Mouse (Mus musculus) lung, embryonic 16.5 days (tissue): ENCODE results near the gene Arhgap6. TPM values are rescaled to one million over a fixed set of nuclear protein-coding genes. Genes with fewer than 3 reads are reported as not detected.
"Not testable (repeated sequence)": the region's sequence is repeated elsewhere in the genome, so short reads cannot be mapped to it uniquely, and the experiment has no call there.

Experiments used
- ATAC-seq: fragments of 200-750 bp; cut with Nextera tagmentation; 2 replicates; pipeline ENCODE4 v1.8.0; 2017; ENCODE audit warnings: low read depth, mild to moderate bottlenecking, moderate library complexity
- H3K27ac ChIP-seq: fragments of 300-500 bp; sonication (generic); 2 replicates; pipeline ENCODE4 v1.5.1; 2014; ENCODE audit warnings: mild to moderate bottlenecking, control low read depth, low read length
- H3K27me3 ChIP-seq: fragments of 300-500 bp; sonication (generic); 2 replicates; pipeline ENCODE4 v1.6.1; 2014; ENCODE audit warnings: low read depth, low read length, mixed read lengths; ENCODE audit not compliant: control insufficient read depth, insufficient read depth
- H3K36me3 ChIP-seq: fragments of 300-500 bp; sonication (generic); 2 replicates; pipeline ENCODE4 v1.6.1; 2014; ENCODE audit warnings: low read length; ENCODE audit not compliant: control insufficient read depth, insufficient read depth
- H3K4me1 ChIP-seq: fragments of 300-500 bp; sonication (generic); replicated peaks from 2 replicates; pipeline ENCODE4 v1.6.1; 2014; ENCODE audit warnings: low read length, mixed read lengths; ENCODE audit not compliant: control insufficient read depth, insufficient read depth
- H3K4me2 ChIP-seq: fragments of 300-500 bp; sonication (generic); 2 replicates; pipeline ENCODE4 v1.6.1; 2014; ENCODE audit warnings: low read depth, low read length, control low read depth
- H3K4me3 ChIP-seq: fragments of 300-500 bp; sonication (generic); 2 replicates; pipeline ENCODE4 v1.5.1; 2014; ENCODE audit warnings: mild to moderate bottlenecking, low read length, control low read depth
- H3K9ac ChIP-seq: fragments of 300-500 bp; sonication (generic); 2 replicates; pipeline ENCODE4 v1.6.1; 2014; ENCODE audit warnings: low read length, control low read depth
- H3K9me3 ChIP-seq: fragments of 300-500 bp; sonication (generic); 2 replicates; pipeline ENCODE4 v1.6.1; 2016; ENCODE audit warnings: low read length; ENCODE audit not compliant: control insufficient read depth
- WGBS: fragments of 180-500 bp; shearing (Covaris S2); extraction: QIAGEN DNeasy Blood & Tissue Kit; methylation state at CpG from one replicate; pipeline ENCODE4 v1.1.7; 2014; 5-methylcytosine and 5-hydroxymethylcytosine counted together
- polyA plus RNA-seq: library from polyadenylated mRNA; unstranded; fragments of >200 nt; fragmentation: Nextera tagmentation; extraction: Ambion mirVana; gene quantifications from 2 replicates; pipeline ENCODE4 v1.2.1, GENCODE M21; 2015

Arhgap6 gene
- polyA plus RNA-seq, 1 experiment from 2014 or later: 13.7 TPM

GRCm38 (mm10) chrX:169302271-169303045 is 507.6 kb downstream of the Arhgap6 start:
- WGBS: 49% methylated on average over 26 of the region's 26 CpGs
- no peaks in the 10 kb centered on the region for H3K4me1 ChIP-seq
- H3K27me3 ChIP-seq: no peaks in the 10 kb centered on the region
- no peak overlapping the region; the same call in 1 of the 2 replicates for H3K27ac ChIP-seq
- no peaks in the 10 kb centered on the region for H3K36me3 ChIP-seq
- H3K9me3 ChIP-seq: no peaks in the 10 kb centered on the region
- H3K4me3 ChIP-seq: no peak overlapping the region
- no peak overlapping the region for H3K9ac ChIP-seq
- no peak overlapping the region for H3K4me2 ChIP-seq
- ATAC-seq: no peak; the same call in 1 of the 2 replicates

DNA sequence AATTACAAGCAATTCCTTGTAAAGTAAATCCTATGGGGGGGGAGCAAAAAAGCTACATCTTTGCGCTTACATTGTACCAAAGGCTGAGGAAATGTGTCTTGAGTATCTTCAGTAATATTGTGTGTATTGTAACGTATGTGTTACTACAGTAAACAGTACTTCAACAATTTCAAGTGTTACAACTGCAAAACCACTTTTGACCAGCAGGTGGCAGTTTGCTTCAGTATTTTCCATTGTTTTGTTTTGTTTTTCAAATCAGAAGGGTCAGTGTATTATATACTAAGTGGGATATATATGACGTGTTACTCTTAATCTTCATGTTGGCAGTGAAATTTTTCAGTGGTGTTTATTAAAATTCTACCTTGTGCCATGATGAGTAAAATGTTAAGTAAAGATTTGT is 509.0 kb downstream of the Arhgap6 start:
- 43% methylated on average over 3 of the region's 3 CpGs for WGBS
- no peaks in the 10 kb centered on the region for H3K27me3 ChIP-seq
- ATAC-seq: no peak
- H3K4me3 ChIP-seq: no peak overlapping the region
- H3K36me3 ChIP-seq: no peaks in the 10 kb centered on the region
- H3K4me2 ChIP-seq: no peak overlapping the region
- H3K27ac ChIP-seq: no peak overlapping the region
- no peak overlapping the region for H3K9ac ChIP-seq
- no peaks in the 10 kb centered on the region for H3K9me3 ChIP-seq
- no peaks in the 10 kb centered on the region for H3K4me1 ChIP-seq

DNA sequence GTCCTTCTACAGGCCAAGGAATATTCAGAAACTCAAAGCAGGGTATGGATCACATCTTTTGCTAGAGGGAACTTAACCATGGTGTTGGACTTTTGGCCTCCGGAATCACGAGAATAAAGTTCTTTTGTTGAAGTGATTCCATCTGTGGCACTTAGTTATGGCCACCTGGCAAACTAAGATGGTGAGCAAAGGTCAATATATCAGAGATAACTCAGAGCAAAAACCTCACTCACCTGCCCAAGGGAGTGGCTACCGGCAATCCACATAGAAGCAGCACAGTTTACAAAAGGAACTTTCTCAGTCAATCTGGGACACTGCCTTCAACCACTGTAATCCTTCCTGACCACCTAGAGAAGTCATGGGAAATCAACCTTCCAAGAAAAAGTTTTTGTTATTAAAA is 513.7 kb downstream of the Arhgap6 start:
- Histone ChIP-seq H3K9ac (no peak overlapping the region), H3K36me3 (0 out of 2 replicates have a peak, but pooled peaks cover 2% of the 10 kb centered on the region), H3K9me3 (no peaks in the 10 kb centered on the region), H3K4me3 (no peak overlapping the region), H3K4me1 (no peaks in the 10 kb centered on the region), H3K4me2 (no peak overlapping the region), H3K27me3 (no peaks in the 10 kb centered on the region), H3K27ac (no peak overlapping the region)
- ATAC-seq: no peak
- 82% methylated on average over 3 of the region's 3 CpGs for WGBS

GRCm38 (mm10) chrX:169319066-169319760 is 524.3 kb downstream of the Arhgap6 start:
- Histone ChIP-seq H3K4me2 (peak overlapping the region; percentile 48), H3K4me1 (peaks cover 3% of the 10 kb centered on the region; the same call in 1 of the 2 replicates), H3K36me3 (no peaks in the 10 kb centered on the region), H3K9ac (peak overlapping the region; percentile 77), H3K9me3 (peaks cover 6% of the 10 kb centered on the region), H3K27me3 (no peaks in the 10 kb centered on the region), H3K4me3 (peak overlapping the region; percentile 68), H3K27ac (no peak overlapping the region; the same call in 1 of the 2 replicates)
- no peak for ATAC-seq
- 38% methylated on average over 12 of the region's 12 CpGs for WGBS

DNA sequence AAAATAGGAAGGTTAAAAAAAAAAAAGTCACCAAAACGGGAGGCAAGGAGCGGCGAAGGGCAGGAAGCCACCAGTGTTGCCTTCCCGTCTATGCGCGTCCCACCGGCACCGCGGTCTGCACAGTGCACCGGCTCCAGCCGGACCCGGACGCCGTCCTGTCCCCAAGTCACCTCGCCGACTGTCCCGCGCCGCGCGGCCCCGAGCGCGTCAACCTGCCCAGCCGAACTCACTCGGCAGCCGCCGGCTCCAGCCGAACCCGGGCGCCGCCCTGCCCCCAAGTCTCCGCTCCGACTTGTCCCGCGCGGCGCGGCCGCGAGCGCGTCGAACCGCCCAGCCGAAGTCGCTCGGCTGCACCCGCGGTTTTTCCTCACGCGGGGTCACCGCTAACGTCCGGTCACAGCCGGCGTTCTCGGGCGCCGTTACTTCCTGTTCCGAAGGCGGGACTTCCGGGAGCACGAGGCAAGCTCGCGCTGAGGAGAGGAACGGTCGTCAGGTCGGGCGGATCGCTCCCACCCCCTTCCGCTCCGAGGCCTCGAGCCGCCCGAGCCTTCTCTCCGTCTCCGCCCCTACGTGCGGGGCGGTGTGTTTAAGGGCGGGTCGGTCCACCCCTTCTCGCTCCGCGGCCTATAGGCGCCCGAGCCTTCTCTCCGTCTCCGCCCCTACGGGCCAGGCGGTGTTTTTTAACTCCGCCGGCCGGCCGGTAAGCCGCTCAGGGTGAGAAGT is 525.2 kb downstream of the Arhgap6 start, which contains the start of gene Hccs:
Gene Hccs (minus strand): TSS at position 428 of the 723 bp plus-strand sequence.
- peak within 1 kb of the TSS; percentile 68 for H3K4me3 ChIP-seq
- no peaks in the 10 kb centered on the region for H3K36me3 ChIP-seq
- ATAC-seq: peak; percentile 100
- H3K9ac ChIP-seq: peak within 1 kb of the TSS; percentile 77
- peaks cover 3% of the 10 kb centered on the region; the same call in 1 of the 2 replicates for H3K4me1 ChIP-seq
- peak within 1 kb of the TSS; percentile 48 for H3K4me2 ChIP-seq
- 17% methylated on average over 64 of the region's 97 CpGs for WGBS
- peaks cover 6% of the 10 kb centered on the region for H3K9me3 ChIP-seq
- H3K27ac ChIP-seq: peak within 1 kb of the TSS; percentile 81
- no peaks in the 10 kb centered on the region for H3K27me3 ChIP-seq

GRCm38 (mm10) chrX:169320668-169321005 is 525.7 kb downstream of the Arhgap6 start:
- H3K9me3 ChIP-seq, H3K9ac ChIP-seq, H3K36me3 ChIP-seq, ATAC-seq, H3K27ac ChIP-seq, H3K4me1 ChIP-seq, H3K27me3 ChIP-seq: not testable (repeated sequence)
- Histone ChIP-seq H3K4me2 (peak overlapping the region; percentile 43), H3K4me3 (peak overlapping the region; percentile 68)
- 30% methylated on average over 15 of the region's 15 CpGs for WGBS

- no peaks in the 10 kb centered on the region for H3K36me3 ChIP-seq
- H3K27me3 ChIP-seq: no peaks in the 10 kb centered on the region
- H3K4me1 ChIP-seq: no peaks in the 10 kb centered on the region
- H3K4me2 ChIP-seq: no peak overlapping the region
- no peak overlapping the region for H3K27ac ChIP-seq
- H3K9me3 ChIP-seq: no peaks in the 10 kb centered on the region
- H3K9ac ChIP-seq: no peak overlapping the region
- WGBS: 80% methylated on average over 3 of the region's 3 CpGs
- H3K4me3 ChIP-seq: no peak overlapping the region
- ATAC-seq: no peak
Observed at GRCm38 (mm10) chrX:169325929-169326595, 531.2 kb downstream of the Arhgap6 start.

- no peaks in the 10 kb centered on the region for H3K9me3 ChIP-seq
- no peaks in the 10 kb centered on the region for H3K36me3 ChIP-seq
- no peak overlapping the region for H3K27ac ChIP-seq
- H3K9ac ChIP-seq: no peak overlapping the region
- H3K4me1 ChIP-seq: no peaks in the 10 kb centered on the region
- no peak overlapping the region for H3K4me2 ChIP-seq
- WGBS: 36% methylated on average over 3 of the region's 3 CpGs
- no peak for ATAC-seq
- no peak overlapping the region for H3K4me3 ChIP-seq
- H3K27me3 ChIP-seq: no peaks in the 10 kb centered on the region
Observed at GRCm38 (mm10) chrX:169332264-169332663, 537.4 kb downstream of the Arhgap6 start.
